Mouse (Mus musculus): ENCODE data around the gene Gm17604. TPM values are rescaled to one million over a fixed set of nuclear protein-coding genes. Genes with fewer than 3 reads are reported as not detected.

Gene Gm17604
- polyA plus RNA-seq, 1 experiment from 2014 or later: not detected

Other genes starting within 250 kb of the Gm17604 start
- 22.7 and 23.6 TPM in 2 replicates for gene Mospd2, start 24.5 kb downstream of the Gm17604 start, polyA plus RNA-seq (2015; fragmentation: Nextera tagmentation; extraction: Ambion mirVana)
- 10.8 and 11.4 TPM in 2 replicates for gene Fancb, start 24.2 kb downstream of the Gm17604 start, polyA plus RNA-seq (2015; fragmentation: Nextera tagmentation; extraction: Ambion mirVana)

Measured in lung, embryonic 16.5 days (tissue).